Mouse (Mus musculus) CH12F3 (cell line): ENCODE measurements around the gene Tnfsf4.

Experiments
- in situ Hi-C: fragments of 300-500 bp; cut with MboI; formaldehyde crosslinking; loops from 2 replicates; pipeline ENCODE4 v1.14.3; 2020; ENCODE audit warnings: low sequenced_read_pairs

Gene Tnfsf4

DNA sequence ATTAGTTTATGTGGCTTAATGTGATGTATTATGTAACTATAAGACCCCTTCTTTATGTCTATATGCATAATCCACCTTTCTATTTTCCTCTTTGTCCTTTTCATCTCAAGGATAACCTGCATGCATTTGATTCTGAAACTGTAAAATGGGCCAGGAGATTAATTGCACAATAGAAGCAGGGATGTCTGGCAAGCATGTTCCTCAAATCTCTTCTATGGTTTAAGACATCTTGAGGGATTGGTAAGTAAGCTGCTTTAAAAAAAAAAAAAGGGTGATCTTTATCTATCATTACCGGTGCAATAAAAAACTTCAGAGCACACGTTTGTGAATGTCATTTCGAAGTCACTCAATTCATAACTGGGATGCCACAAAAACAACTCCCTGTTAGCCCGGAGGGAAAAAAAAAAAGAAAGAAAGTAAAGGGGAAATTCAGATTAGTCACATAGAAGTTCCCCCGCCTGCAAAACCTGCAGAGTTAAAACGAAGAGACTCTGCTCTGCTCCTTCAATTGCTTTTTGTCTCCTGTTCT is at the start of gene Tnfsf4:
Gene Tnfsf4 (plus strand): TSS at position 479 of the 529 bp plus-strand sequence.
- in situ Hi-C loops: no loop called here

DNA sequence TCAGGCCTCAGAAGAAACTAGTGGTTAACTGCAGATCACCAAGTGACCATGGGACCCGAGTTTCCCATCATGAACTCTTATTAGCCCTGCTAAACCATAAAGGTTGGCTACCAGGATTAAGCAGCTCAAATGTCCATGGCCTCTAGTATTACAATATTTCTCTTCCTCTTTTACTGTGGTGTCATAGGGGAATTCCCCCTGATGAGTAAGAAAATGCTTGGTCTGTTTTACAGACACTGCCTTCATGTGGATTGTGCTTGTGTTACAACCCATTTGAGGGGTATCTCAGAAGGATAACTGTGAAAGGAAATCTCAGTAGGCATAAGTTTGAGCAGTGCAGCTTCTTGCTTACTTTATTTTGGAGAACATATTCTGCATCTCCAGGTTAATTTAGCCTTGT is 44.2 kb upstream of the Tnfsf4 start:
- in situ Hi-C loops: no loop called here

DNA sequence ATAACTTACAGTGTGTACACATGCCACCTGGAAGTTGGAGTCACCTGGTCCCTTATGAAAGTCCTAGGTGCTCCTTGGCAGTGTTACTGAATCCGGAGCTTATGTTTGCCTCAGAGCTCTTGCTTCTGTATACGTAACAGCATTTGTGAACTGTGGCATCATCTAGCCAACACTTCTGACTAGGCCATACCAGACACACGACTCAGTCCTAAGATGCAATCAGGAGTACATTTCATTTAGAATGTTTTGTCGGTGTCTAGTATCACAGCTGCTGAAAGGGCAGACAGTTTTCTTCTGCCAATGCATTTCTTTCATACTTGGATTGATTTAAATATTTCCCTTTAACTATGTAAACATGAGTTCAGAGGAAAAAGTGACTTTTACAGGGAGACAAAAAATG is 30.2 kb upstream of the Tnfsf4 start:
- in situ Hi-C loops: no loop called here

DNA sequence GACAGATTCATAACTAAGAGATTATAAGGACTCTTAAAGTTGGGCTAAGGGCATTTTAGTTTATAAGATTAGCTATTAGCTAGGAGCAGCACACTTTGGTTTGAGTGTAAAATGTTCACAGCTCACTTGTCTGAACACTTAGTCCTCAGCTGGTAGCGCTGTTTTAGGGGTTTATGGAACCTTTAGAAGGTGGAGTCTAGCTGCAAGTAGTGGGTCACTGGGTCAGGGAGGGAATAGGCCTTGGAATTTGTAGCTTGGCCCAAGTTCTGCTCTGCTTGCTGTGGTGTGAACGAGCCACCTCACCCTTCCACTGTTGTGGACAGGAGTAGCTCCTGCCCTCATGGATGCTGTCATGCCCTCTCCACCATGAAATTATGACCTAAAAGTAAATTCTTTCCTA is 23.3 kb upstream of the Tnfsf4 start:
- in situ Hi-C loops: no loop called here

DNA sequence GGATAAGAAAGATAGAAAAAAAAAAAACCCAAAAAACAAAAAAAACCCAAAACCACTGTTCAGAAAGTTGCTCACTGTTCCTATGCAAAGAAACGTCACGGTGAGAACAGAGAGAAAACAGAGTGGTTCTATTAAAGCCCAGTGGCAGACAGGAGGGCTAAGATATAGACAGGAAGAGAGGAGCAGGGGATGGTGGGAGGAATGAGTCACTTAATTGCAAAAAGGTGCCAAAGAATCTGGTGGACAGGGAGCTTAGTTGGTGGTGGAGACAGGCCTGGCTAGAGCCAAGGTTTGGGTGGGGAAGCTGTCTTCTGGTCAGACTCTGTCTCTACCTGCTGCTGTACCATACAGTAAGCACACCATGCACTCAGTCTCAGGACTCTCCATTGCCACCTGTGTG is 19.3 kb upstream of the Tnfsf4 start:
- in situ Hi-C loops: no loop called here

DNA sequence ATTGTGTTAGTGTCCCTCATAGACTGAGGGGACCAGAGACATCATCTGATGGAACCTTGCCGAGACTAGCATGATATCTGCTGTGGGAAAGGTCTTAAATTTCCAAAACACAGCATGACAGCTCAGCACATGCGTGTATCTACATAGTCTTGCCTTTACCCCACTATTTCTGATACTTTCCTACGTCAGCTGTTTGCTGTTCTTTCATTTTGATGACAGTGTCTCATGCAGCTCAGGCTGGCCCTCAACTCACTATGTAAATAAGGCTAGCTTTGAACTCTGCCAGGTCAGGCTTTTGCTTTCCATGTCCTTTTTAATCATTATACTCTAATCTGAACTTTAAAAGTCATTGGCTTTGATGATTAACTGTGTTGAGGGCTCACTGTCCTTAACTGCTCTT is 16.6 kb upstream of the Tnfsf4 start:
- in situ Hi-C loops: no loop called here

DNA sequence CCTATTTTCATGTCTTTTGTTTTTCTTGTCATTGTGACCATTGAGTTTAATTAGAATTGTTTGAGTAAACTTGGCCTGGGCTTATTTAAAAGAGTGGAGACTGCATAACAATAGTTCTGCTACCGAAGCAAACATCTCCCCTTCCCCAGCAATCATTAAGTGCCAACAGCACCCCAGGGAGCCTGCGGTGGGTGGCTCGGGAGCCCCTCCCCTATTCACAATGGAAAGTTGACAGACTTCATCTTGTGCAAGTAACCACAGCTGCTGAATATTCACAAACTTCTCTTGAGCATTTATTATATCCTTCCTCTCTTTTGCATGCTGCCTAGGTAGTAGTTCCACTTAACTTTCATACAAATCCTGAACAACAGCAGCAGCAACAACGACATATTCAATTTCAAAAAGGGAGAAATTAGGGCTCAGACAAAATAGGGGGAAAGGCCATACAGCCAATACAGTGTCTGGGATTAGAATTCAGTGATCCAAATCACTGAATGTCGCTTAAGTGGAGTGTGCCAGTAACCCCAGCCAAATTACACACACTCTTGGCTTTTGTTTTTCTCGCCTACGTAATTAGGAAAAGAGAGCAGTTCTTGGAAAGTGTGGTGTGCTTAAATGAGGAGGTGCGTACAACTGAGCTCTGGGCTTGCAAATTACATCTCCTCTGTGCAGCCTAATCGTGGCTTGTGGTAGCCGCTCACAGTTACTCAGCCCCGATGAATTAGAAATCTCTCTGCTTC is 15.4 kb upstream of the Tnfsf4 start:
- in situ Hi-C loops: no loop called here

DNA sequence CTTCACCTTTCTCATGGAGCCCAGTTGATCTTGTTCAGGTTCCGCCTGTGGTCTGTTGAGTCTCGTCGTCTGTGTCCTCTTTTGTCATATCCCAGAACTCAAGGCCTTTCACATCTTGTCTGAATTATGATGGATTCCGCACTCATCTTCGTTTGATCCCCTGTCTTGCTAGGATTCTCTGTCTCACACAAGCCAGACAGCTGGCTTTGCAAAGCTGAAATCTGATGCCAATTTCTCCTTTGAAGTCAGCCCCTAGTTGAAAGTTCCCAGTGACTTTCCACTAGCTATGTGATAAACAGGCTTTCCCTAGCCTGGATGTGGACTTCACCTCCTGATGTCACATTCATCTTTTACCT is 14.8 kb upstream of the Tnfsf4 start:
- in situ Hi-C loops: no loop called here

DNA sequence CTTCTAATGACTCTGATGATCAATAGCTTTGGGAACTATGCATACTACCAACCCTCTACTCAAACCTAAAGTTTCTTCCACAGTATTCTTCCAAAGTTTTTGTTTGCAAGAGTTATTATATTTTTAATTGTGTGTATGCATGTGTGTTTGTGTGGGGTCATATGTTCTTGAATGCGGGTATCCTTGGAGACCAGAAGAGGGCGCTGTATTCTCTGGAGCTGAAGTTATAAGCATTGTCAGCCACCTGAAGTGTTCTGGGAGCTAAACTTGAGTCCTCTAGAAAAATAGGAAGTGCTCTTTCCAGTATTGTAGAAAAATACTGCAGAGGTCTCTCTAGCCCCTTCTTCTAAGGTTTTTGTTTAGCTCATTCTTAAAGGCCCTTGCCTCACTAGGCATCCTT is 5.1 kb upstream of the Tnfsf4 start:
- in situ Hi-C loops: no loop called here

DNA sequence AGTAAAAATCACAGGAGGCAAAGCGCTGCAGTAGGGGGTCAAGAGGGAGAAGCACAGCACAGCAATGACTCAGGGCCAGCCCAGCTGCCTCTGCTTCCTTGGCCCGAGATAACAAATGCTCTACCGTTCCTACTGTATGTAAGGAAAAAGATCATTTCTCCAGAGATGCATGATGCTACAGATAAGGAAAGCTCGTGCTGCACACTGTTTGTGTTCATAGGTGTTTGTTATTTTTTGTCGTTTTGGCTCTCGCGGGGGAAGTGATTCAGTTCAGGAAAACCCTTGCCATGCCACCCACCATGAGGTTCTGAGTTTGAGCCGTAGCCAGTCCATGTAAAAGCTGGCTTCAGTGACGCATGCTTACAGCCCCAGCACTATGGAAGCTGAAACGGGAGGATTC is 2.3 kb upstream of the Tnfsf4 start:
- in situ Hi-C loops: no loop called here

DNA sequence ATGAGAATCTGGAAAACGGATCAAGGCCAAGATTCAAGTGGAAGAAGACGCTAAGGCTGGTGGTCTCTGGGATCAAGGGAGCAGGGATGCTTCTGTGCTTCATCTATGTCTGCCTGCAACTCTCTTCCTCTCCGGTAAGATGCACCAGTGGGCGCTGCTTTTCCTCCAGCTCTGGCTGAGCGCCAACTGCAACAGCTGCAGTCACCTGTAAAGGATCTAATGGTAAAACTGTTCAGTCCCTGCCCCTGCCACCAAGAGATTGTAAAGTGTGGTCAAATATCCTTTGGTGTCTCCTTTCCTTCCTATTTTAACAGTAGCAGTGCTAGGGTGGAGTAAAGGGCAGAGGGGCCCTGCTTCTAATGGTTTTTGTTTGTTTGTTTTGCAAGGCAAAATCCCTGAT is 401 bp downstream of the Tnfsf4 start:
- in situ Hi-C loops: no loop called here

DNA sequence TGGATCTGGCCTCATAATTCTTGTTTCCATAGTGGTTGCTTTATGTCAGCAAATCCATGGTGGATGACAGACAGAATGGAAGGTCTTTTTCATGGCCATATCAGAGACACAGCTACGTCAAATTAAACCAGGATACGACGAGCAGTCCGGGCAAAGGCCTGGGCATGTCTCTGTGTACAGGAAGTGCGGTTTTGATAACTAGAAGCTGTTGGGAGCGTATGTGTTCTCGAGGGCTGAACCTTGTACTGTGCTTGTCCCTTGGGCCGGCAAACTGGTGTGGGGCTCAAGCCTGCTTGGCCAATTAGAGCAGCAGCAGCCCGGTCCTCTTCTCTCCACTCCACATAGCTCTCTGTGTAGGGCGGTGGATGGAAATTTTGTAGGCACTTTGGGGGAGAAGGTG is 1.1 kb downstream of the Tnfsf4 start:
- in situ Hi-C loops: no loop called here

DNA sequence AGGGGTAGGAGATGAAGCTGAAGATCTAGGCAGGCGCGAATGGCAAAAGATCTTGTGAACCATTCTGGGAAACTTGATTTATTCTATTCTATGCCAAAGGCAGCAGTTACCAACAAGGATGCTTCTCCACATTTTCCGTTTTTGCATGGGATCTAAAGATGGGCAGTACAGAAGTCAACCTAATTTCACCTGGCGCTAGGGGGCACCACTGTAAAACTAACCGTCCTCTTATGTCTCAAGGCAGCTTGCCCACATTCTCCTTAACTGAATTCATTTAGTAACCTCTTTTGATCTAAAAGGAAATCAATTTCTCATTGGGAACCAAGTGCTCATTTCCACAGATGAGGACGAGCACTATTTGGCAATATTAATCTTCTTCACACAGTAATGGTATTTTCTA is 4.9 kb downstream of the Tnfsf4 start:
- in situ Hi-C loops: loop anchor here (25.0 kb wide), 1 partner anchor 287 kb away; no protein-coding TSS in a partner anchor

DNA sequence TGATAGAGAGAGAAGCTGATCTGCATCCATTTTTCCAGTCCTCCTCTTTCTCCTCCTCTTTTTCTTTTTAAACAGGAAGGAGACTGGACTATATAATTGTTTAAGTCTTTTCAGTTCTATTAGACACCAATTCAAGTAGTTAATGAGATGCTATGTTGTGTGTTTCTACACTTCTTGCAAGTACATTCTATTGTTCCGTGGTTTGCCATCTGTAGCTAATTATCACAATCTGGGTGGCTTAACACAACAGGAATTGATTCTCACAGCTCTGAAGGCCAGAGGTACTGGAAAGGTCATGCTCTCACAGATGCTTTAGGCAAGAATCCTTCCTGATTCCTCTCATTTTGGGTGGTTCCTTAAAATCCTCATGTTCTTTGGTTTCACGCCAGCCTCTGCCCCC is 7.9 kb downstream of the Tnfsf4 start:
- in situ Hi-C loops: loop anchor here (25.0 kb wide), 1 partner anchor 284 kb away; no protein-coding TSS in a partner anchor

DNA sequence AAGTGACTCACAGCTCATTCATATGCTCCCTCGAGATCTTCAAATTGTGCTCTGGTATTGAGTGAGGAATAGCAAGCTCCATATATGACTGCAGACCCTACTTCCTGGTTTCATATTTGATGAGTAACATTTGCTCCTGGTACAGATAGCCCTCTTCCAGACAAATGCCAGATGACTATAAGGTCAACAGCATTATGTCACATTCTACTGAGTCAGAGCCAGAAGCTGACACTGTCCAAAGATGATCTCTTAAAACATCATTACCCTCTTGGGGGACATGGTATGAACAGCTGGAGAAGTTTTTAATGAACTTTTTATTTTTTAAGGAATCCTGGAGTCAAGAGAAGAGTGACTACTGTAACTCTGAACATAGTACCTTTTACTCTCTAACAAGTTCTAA is 11.3 kb downstream of the Tnfsf4 start:
- in situ Hi-C loops: loop anchor here (25.0 kb wide), 1 partner anchor 281 kb away; no protein-coding TSS in a partner anchor

DNA sequence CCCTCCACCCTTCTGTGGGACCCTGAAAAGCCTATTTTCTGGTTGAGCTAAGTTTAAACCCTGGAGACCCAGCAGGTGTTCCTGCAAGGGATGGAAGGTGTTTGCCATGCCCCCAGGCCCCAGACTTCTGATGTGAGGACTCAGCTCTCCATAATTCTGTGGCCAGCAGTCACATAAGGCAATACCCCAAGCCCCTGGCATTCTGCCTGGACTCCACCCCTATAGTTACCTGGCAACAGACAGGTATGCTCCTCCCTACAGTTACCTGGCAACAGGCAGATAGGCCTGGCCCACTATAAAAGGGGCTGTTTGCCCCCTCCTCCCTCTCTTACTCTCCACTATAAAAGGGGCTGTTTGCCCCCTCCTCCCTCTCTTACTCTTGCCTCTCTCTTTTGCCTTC is 24.7 kb downstream of the Tnfsf4 start:
- in situ Hi-C loops: loop anchor here (25.0 kb wide), 1 partner anchor 267 kb away; no protein-coding TSS in a partner anchor

DNA sequence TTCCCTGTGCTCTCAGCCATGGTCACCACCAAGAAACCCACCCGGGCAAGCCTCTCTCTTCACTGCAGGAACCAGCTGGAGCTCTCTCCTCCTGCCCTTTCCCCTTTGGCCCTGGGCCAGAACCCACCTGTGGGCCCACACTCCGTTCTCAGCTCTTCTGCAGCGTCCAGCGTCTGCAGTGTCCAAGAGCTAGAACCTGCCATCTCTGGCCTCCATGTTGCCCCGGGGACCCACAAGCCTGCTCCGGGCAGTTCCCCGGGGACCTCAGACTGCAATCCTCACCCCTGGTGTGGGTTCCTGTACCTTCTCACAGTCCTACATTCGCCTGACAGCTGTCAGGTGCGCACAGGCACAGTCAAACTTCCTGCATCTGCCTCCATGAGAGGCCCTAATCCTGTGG is 25.4 kb downstream of the Tnfsf4 start:
- in situ Hi-C loops: loop anchor here (25.0 kb wide), 1 partner anchor 267 kb away; no protein-coding TSS in a partner anchor

DNA sequence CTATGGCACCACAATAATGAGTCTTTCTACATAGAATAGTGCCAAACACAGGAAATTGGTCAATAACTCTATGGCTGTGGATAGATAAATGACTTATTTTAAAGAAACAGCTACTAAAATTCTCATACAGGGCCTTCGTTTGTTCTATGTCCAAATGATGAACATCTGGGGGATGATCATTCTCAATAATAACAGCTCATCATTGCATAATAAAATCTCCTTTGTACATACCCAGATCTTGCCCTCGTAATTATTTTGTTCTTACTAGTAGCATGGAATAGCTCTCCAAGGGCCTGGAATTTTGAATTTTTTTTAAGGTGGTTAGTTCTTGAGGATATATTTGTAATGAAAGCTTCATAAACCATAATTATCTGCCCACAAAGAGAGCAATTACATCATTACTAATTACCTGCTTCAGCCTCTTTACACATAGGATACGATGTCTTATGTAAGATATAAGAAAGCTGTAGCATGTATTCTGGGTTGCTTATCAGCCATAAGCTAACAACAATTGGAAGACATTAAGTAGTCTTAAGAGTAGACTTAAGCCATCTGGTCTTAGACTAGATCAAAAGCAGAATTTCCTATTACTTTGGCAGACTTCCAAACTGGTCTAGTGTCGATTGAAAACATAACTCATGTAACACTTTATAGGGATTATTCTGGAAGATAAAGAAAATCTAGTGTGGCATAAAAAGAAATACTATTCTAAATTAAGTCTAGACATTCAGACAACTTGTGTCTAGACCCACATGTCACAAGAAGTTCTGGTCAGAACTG is 31.3 kb downstream of the Tnfsf4 start:
- in situ Hi-C loops: no loop called here

DNA sequence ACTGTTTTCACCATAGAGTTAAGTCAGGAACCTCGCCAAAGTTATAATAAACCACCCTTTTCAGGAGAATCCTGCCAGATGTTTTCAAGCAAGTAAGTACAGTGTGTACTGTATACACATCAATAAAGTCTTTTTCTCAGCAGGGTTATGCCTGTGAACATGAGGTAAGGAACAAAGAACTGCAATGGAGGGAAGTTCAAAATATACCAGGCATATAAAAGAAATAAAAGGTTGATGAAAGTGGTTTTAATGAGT is 31.8 kb downstream of the Tnfsf4 start:
- in situ Hi-C loops: no loop called here

DNA sequence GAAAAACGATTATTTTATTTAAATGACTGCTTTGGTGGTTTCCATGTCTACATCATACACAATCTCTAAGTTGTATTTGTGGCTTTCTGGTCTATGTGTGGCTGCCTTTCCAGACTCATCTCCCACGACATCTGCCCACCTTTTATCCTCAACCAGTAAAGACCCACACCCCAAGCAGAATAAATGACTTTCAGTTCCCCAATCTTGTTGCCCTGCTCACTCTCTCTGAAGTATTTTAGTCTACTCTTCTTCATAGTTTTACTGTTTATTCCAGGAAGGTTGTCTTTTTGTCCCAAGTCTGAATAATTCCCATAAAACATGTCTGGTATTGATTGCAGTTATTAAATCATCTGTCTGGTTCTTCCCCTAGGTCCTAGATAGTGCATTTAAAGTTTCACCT is 40.6 kb downstream of the Tnfsf4 start:
- in situ Hi-C loops: no loop called here

DNA sequence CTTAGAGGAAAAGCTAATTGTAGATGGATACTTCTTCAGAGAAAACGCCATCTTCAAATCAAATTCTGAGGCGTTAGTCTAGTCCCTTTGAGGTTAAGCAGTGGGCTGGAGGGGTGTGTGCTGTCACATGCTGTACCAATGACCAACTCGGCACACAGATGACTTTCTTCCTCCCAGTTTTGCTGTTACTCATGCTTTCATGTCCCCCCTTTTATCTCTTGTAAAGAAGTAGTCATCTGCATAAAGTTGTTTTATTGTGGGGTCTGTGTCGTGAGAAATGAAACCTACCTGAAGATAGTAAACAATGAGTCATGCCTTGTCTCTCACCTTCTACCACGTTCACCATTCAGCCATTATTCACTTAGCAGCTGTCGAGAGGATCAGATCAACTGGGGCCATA is 41.3 kb downstream of the Tnfsf4 start:
- in situ Hi-C loops: no loop called here

DNA sequence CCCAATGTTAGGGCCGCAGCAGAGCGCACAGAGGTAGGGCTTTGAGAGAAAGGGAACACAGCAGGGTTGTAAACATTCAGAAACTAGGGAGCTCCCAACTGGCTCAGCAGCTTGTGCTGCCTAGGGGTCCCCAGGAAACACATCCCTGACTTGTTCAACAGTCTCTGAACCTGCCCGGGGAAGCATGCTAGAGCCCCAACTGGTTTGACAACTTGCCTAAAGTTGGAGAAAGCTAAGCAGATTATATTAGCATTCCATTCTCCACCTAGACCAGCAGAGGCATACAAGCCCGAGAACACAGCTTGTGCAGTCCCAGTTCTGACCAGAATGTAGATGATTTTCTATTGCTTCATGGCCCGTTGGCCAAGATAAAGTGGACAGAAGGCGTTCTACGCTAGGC is 49.6 kb downstream of the Tnfsf4 start:
- in situ Hi-C loops: no loop called here
